Mouse (Mus musculus) cerebellum, adult 11-12 months (tissue): Measurements from ENCODE around the gene 4930469K13Rik.

ENCODE experiments used
- DNase-seq: peaks from one replicate; pipeline ENCODE4 v3.0.0; 2022

The 4930469K13Rik gene

GRCm38 (mm10) chr11:34034794-34035193 lies 63.6 kb downstream of the 4930469K13Rik start:
- DNase-seq: no peak

- no peak for DNase-seq
Measured at GRCm38 (mm10) chr11:34034008-34034505, 64.3 kb downstream of the 4930469K13Rik start.

GRCm38 (mm10) chr11:34031015-34031805 lies 67.1 kb downstream of the 4930469K13Rik start:
- no peak for DNase-seq

GRCm38 (mm10) chr11:34029658-34030057 lies 68.7 kb downstream of the 4930469K13Rik start:
- DNase-seq: no peak

- DNase-seq: no peak
Measured at GRCm38 (mm10) chr11:34025091-34025490, 73.3 kb downstream of the 4930469K13Rik start.

GRCm38 (mm10) chr11:34012007-34012652 lies 86.2 kb downstream of the 4930469K13Rik start:
- no peak for DNase-seq

- no peak for DNase-seq
Measured at GRCm38 (mm10) chr11:34010859-34011172, 87.5 kb downstream of the 4930469K13Rik start.

- no peak for DNase-seq
Measured at GRCm38 (mm10) chr11:34010133-34010858, 88.1 kb downstream of the 4930469K13Rik start.

- DNase-seq: no peak
Measured at GRCm38 (mm10) chr11:34009316-34010087, 88.9 kb downstream of the 4930469K13Rik start.

GRCm38 (mm10) chr11:34008702-34009101 lies 89.7 kb downstream of the 4930469K13Rik start:
- no peak for DNase-seq

GRCm38 (mm10) chr11:34008214-34008613 lies 90.1 kb downstream of the 4930469K13Rik start:
- no peak for DNase-seq

GRCm38 (mm10) chr11:34007616-34008015 lies 90.7 kb downstream of the 4930469K13Rik start:
- no peak for DNase-seq

GRCm38 (mm10) chr11:34002593-34002965 lies 95.8 kb downstream of the 4930469K13Rik start:
- no peak for DNase-seq

GRCm38 (mm10) chr11:34001938-34002592 lies 96.3 kb downstream of the 4930469K13Rik start:
- DNase-seq: no peak

- DNase-seq: no peak
Measured at GRCm38 (mm10) chr11:34000416-34000815, 97.9 kb downstream of the 4930469K13Rik start.

- DNase-seq: no peak
Measured at GRCm38 (mm10) chr11:33998244-33998643, 100.1 kb downstream of the 4930469K13Rik start.

GRCm38 (mm10) chr11:33993496-33993895 lies 104.9 kb downstream of the 4930469K13Rik start:
- no peak for DNase-seq

GRCm38 (mm10) chr11:33992938-33993337 lies 105.4 kb downstream of the 4930469K13Rik start, which contains the start of gene Kcnip1:
Kcnip1 (minus strand) TSS chr11:33993152.
- DNase-seq: peak; percentile 16

- DNase-seq: no peak
Measured at GRCm38 (mm10) chr11:33990002-33990401, 108.4 kb downstream of the 4930469K13Rik start.

GRCm38 (mm10) chr11:33986525-33986924 lies 111.8 kb downstream of the 4930469K13Rik start:
- DNase-seq: no peak

GRCm38 (mm10) chr11:33980146-33980545 lies 118.2 kb downstream of the 4930469K13Rik start:
- DNase-seq: no peak

- no peak for DNase-seq
Measured at GRCm38 (mm10) chr11:33975121-33975520, 123.2 kb downstream of the 4930469K13Rik start.
